Mouse (Mus musculus) E14TG2a.4 (cell line): ENCODE data around the gene Ddx58.

Source experiments
- H3K27me3 ChIP-seq: 2 replicates; pipeline ENCODE4 v1.6.1; 2014; ENCODE audit warnings: low read length, control low read depth; ENCODE audit not compliant: insufficient read depth
- H3K36me3 ChIP-seq: 2 replicates; pipeline ENCODE4 v1.6.1; 2014; ENCODE audit warnings: low read length, control low read depth; ENCODE audit not compliant: insufficient read depth
- H3K4me1 ChIP-seq: replicated peaks from 2 replicates; pipeline ENCODE4 v1.6.1; 2014; ENCODE audit warnings: low read depth, low read length, control low read depth
- H3K4me3 ChIP-seq: replicated peaks from 2 replicates; pipeline ENCODE4 v1.5.1; 2014; ENCODE audit warnings: mild to moderate bottlenecking, low read length
- H3K9me3 ChIP-seq: 2 replicates; pipeline ENCODE4 v1.6.1; 2014; ENCODE audit warnings: low read length, control low read depth
- CTCF ChIP-seq: conservative IDR thresholded peaks from 2 replicates; pipeline ENCODE4 v1.5.1; 2014; ENCODE audit warnings: low read length
- NANOG ChIP-seq: IDR thresholded peaks from 2 replicates; pipeline ENCODE4 v1.6.1; 2014; ENCODE audit warnings: borderline replicate concordance, low read length, mixed read lengths
- POU5F1 ChIP-seq: IDR thresholded peaks from 2 replicates; pipeline ENCODE4 v1.6.1; 2014; ENCODE audit warnings: low read length, borderline replicate concordance

The Ddx58 gene

DNA sequence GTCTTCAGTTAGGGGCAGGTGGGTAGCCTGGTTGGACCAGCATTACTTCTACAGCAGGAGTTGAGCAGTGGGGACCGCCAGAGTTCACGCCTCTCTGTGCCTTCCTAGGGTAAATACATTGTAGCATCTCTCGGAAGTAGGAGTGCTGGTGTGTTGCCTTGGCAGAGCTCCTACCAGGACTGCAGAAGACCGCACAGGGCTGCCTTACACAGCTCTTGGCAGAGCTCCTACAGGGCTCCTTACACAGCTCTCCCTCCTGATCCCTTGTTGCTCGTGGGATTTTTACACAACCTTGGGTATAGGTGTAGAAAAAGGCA is 81.4 kb downstream of the Ddx58 start:
- no peak overlapping the region for H3K4me3 ChIP-seq
- H3K9me3 ChIP-seq: peaks cover 12% of the 10 kb centered on the region
- H3K27me3 ChIP-seq: no peaks in the 10 kb centered on the region
- H3K36me3 ChIP-seq: peaks cover 7% of the 10 kb centered on the region; the same call in 1 of the 2 replicates
- H3K4me1 ChIP-seq: peaks cover 28% of the 10 kb centered on the region
- no peak for TF ChIP-seq CTCF
- TF ChIP-seq NANOG: no peak
- no peak for TF ChIP-seq POU5F1

DNA sequence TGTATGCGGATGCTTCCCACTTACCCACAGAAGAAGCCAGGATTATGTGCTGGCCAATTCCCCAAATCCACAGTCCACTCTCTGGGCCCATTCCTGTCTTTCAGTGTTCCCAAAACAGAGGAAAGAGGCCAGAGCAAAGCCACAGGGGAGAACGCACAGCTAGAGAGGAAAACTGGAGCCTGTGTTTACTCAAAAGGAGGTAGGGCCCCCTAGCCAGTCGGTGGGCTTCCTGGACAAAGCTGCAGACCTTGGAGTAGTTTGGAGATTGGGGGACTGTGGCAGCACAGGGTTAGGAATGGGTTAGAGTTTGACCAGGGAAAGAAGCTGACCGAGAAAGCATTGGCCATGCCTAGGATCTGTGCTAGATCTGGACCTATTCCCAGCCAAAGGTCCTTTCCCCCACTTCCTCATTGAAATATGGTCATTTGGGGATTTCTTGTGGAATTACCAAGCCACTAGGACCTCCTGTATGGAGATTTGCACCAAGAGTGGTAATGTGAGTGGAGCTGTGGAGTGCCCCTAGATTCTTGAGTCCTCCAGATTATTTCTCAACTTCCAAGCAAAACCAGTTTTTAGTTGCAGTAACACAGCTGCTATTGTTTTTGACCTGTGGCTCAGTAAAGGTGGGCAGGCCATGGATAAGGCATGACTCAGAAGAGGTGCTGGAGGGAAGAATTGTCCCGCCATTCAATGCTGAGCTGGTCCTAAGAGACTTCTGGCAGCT is 82.0 kb downstream of the Ddx58 start:
- no peak overlapping the region; the same call in 1 of the 2 replicates for H3K4me3 ChIP-seq
- TF ChIP-seq NANOG: no peak
- TF ChIP-seq POU5F1: no peak
- no peak for TF ChIP-seq CTCF

DNA sequence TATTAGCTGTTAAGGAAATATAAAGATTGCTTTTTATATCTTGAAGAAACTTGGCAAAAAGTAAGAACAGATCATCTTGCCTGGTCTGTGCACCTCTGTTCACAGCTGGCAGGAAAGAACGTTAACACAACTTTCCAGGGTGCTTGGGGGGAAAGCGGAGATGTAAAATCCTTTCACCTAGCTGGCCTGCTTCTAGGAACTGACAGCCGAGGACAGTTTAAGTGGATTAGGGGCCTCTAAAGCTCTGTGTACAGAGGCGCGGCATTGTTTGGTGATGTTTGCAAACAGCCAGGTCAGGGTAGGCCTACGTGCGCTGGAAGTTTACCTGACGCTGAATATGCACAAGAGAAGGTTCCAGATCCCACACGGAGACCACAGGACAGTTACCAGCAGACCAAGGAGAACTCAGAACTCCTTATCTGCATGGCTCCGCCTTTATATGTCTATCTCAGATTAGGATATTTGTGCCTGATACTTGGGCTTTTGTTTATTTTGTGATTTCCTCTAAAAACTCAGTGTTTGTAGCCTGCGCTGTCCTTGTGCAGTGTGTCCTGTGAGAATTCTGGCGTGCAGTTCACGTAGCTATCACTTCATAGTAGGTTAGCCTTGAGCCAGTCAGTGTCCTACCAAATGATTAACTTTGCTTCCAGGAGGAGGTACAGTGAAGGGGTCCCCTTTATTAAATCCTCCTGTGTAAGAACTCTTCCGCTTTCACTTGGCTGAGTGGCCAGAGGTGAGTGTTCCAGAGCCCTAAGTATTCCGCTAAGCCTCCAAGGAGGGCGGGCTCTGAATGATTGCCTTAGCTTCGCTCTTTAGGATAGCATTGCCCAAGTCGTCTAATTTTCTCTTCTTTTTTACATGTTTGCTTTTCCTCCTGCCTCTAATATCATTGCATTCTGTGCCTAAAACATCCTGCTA is 82.8 kb downstream of the Ddx58 start:
- Histone ChIP-seq H3K36me3 (peaks cover 7% of the 10 kb centered on the region; the same call in 1 of the 2 replicates), H3K27me3 (no peaks in the 10 kb centered on the region), H3K9me3 (peaks cover 12% of the 10 kb centered on the region), H3K4me1 (peaks cover 28% of the 10 kb centered on the region), H3K4me3 (peak overlapping the region; percentile 21)
- TF ChIP-seq NANOG (no peak), POU5F1 (no peak), CTCF (no peak)

More for the DNA sequence above, 82.0 kb downstream of the Ddx58 start:
- Histone ChIP-seq H3K36me3 (peaks cover 7% of the 10 kb centered on the region; the same call in 1 of the 2 replicates), H3K9me3 (peaks cover 12% of the 10 kb centered on the region), H3K27me3 (no peaks in the 10 kb centered on the region), H3K4me1 (peaks cover 28% of the 10 kb centered on the region)

- H3K36me3 ChIP-seq: peaks cover 7% of the 10 kb centered on the region; the same call in 1 of the 2 replicates
- TF ChIP-seq NANOG (no peak), POU5F1 (no peak), CTCF (no peak)
- no peaks in the 10 kb centered on the region for H3K27me3 ChIP-seq
- H3K9me3 ChIP-seq: peaks cover 10% of the 10 kb centered on the region
- H3K4me1 ChIP-seq: peaks cover 28% of the 10 kb centered on the region
- no peak overlapping the region for H3K4me3 ChIP-seq
Observed at GRCm38 (mm10) chr4:40156153-40156552, 83.5 kb downstream of the Ddx58 start.

GRCm38 (mm10) chr4:40155467-40155999 is 84.1 kb downstream of the Ddx58 start:
- H3K4me1 ChIP-seq: peaks cover 28% of the 10 kb centered on the region
- H3K27me3 ChIP-seq: no peaks in the 10 kb centered on the region
- peaks cover under 1% of the 10 kb centered on the region; the same call in 1 of the 2 replicates for H3K36me3 ChIP-seq
- no peak for TF ChIP-seq CTCF
- no peak for TF ChIP-seq NANOG
- TF ChIP-seq POU5F1: no peak
- no peak overlapping the region for H3K4me3 ChIP-seq
- H3K9me3 ChIP-seq: peaks cover 4% of the 10 kb centered on the region

- H3K27me3 ChIP-seq: no peaks in the 10 kb centered on the region
- TF ChIP-seq CTCF (no peak), POU5F1 (no peak), NANOG (no peak)
Observed at GRCm38 (mm10) chr4:40154751-40155150, 84.9 kb downstream of the Ddx58 start.

More at GRCm38 (mm10) chr4:40154751-40155150, 84.9 kb downstream of the Ddx58 start:
- no peaks in the 10 kb centered on the region for H3K36me3 ChIP-seq
- H3K4me3 ChIP-seq: no peak overlapping the region
- H3K4me1 ChIP-seq: peaks cover 28% of the 10 kb centered on the region
- H3K9me3 ChIP-seq: no peaks in the 10 kb centered on the region
